Mouse (Mus musculus): Measurements from ENCODE around the gene Taar6. TPM values are rescaled to one million over a fixed set of nuclear protein-coding genes. Genes with fewer than 3 reads are reported as not detected.

Taar6 gene
- polyA plus RNA-seq (2016; fragmentation: Nextera tagmentation; extraction: Ambion mirVana): not detected in 2 replicates

- Histone ChIP-seq H3K9me3 (replicated peaks) (0 out of 2 replicates have a peak, but pooled peaks cover 3% of the 10 kb centered on the region), H3K9ac (no peak within 1 kb of the TSS)
- WGBS: 68% methylated on average over 8 of the region's 8 CpGs
Observed at GRCm38 (mm10) chr10:23985546-23985945, at the start of gene Taar6. TSS of gene Taar6 (minus strand) at chr10:23985646.

DNA sequence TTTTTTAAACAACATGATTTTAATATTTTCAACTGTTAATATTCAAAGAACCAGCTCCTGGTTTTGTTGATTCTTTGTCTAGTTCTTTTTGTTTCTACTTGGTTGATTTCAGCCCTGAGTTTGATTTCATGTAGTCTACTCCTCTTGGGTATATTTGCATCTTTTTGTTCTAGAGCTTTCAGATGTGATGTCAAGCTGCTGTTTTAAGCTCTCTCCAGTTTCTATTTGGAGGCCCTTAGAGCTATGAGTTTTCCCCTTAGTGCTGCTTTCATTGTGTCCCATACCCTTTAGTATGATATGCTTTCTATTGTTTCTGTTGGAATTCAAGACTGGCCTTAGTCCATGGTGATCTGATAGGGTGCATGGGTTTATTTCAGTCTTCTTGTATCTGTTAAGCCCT lies 45.9 kb upstream of the Taar6 start:
- Histone ChIP-seq H3K9me3 (replicated peaks) (no peaks in the 10 kb centered on the region), H3K27ac (ENCODE audit: poor library complexity, severe bottlenecking) (no peak overlapping the region), H3K27me3 (replicated peaks) (no peaks in the 10 kb centered on the region), H3K9ac (no peak overlapping the region), H3K36me3 (no peaks in the 10 kb centered on the region), H3K4me1 (replicated peaks) (no peaks in the 10 kb centered on the region), H3K4me2 (no peak overlapping the region), H3K4me3 (no peak overlapping the region)
- ATAC-seq (ENCODE audit: insufficient number of reproducible peaks, low FRiP score): no peak

More at GRCm38 (mm10) chr10:23985546-23985945, at the start of gene Taar6:
- Histone ChIP-seq H3K27me3 (replicated peaks) (no peaks in the 10 kb centered on the region), H3K36me3 (no peaks in the 10 kb centered on the region), H3K4me3 (no peak within 1 kb of the TSS), H3K27ac (ENCODE audit: poor library complexity, severe bottlenecking) (no peak within 1 kb of the TSS), H3K4me1 (replicated peaks) (no peaks in the 10 kb centered on the region), H3K4me2 (no peak within 1 kb of the TSS)
- ATAC-seq (ENCODE audit: insufficient number of reproducible peaks, low FRiP score): no peak

DNA sequence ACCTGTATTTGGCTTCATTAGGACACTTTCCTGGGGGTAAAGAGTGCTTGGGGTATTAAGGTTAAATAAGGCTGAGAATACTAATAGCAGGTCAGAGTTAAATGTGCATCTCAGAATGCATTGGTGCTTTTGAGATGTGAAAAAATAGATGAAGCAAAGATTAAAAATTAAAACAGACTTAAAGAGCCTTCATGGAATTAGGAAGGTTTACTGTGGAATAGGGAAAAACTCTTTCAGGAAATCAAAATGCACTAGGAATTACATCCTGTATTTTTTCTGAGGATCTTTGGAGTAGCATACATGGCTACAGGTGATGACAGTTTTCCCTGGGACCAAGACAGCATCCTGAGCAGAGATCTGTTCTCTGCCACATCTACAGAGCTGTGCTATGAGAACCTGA lies 41.5 kb upstream of the Taar6 start, which contains the start of gene Taar7d:
Gene Taar7d (plus strand): TSS at position 301 of the 400 bp plus-strand sequence.
- H3K9me3 ChIP-seq (replicated peaks): no peaks in the 10 kb centered on the region
- H3K27ac ChIP-seq (ENCODE audit: poor library complexity, severe bottlenecking): no peak within 1 kb of the TSS
- no peak for ATAC-seq (ENCODE audit: insufficient number of reproducible peaks, low FRiP score)
- H3K4me2 ChIP-seq: no peak within 1 kb of the TSS
- no peak within 1 kb of the TSS for H3K4me3 ChIP-seq
- H3K27me3 ChIP-seq (replicated peaks): no peaks in the 10 kb centered on the region
- H3K9ac ChIP-seq: no peak within 1 kb of the TSS
- H3K36me3 ChIP-seq: no peaks in the 10 kb centered on the region
- no peaks in the 10 kb centered on the region for H3K4me1 ChIP-seq (replicated peaks)

GRCm38 (mm10) chr10:24008143-24008542 lies 22.7 kb upstream of the Taar6 start:
- no peak for ATAC-seq (ENCODE audit: insufficient number of reproducible peaks, low FRiP score)
- H3K4me1 ChIP-seq (replicated peaks): no peaks in the 10 kb centered on the region
- H3K9ac ChIP-seq: no peak overlapping the region
- WGBS: 71% methylated on average over 1 of the region's 1 CpGs
- no peaks in the 10 kb centered on the region for H3K36me3 ChIP-seq
- H3K27ac ChIP-seq (ENCODE audit: poor library complexity, severe bottlenecking): no peak overlapping the region
- no peaks in the 10 kb centered on the region for H3K9me3 ChIP-seq (replicated peaks)
- H3K27me3 ChIP-seq (replicated peaks): no peaks in the 10 kb centered on the region
- H3K4me2 ChIP-seq: no peak overlapping the region
- H3K4me3 ChIP-seq: no peak overlapping the region

- no peak overlapping the region for H3K27ac ChIP-seq (ENCODE audit: poor library complexity, severe bottlenecking)
- no peak for ATAC-seq (ENCODE audit: insufficient number of reproducible peaks, low FRiP score)
- H3K4me2 ChIP-seq: no peak overlapping the region
- no peak overlapping the region for H3K4me3 ChIP-seq
- H3K9me3 ChIP-seq (replicated peaks): no peaks in the 10 kb centered on the region
- H3K27me3 ChIP-seq (replicated peaks): no peaks in the 10 kb centered on the region
- H3K4me1 ChIP-seq (replicated peaks): no peaks in the 10 kb centered on the region
- no peak overlapping the region for H3K9ac ChIP-seq
- no peaks in the 10 kb centered on the region for H3K36me3 ChIP-seq
- 36% methylated on average over 2 of the region's 2 CpGs for WGBS
Observed at GRCm38 (mm10) chr10:24007034-24007433, 21.6 kb upstream of the Taar6 start.

GRCm38 (mm10) chr10:24006442-24006841 lies 21.0 kb upstream of the Taar6 start:
- no peak overlapping the region for H3K27ac ChIP-seq (ENCODE audit: poor library complexity, severe bottlenecking)
- no peak overlapping the region for H3K4me2 ChIP-seq
- no peaks in the 10 kb centered on the region for H3K36me3 ChIP-seq
- no peaks in the 10 kb centered on the region for H3K27me3 ChIP-seq (replicated peaks)
- H3K4me3 ChIP-seq: no peak overlapping the region
- no peak overlapping the region for H3K9ac ChIP-seq
- no peaks in the 10 kb centered on the region for H3K4me1 ChIP-seq (replicated peaks)
- no peak for ATAC-seq (ENCODE audit: insufficient number of reproducible peaks, low FRiP score)
- WGBS: 63% methylated on average over 1 of the region's 1 CpGs
- H3K9me3 ChIP-seq (replicated peaks): no peaks in the 10 kb centered on the region

- Histone ChIP-seq H3K9ac (no peak within 1 kb of the TSS), H3K9me3 (replicated peaks) (no peaks in the 10 kb centered on the region), H3K36me3 (no peaks in the 10 kb centered on the region), H3K4me2 (no peak within 1 kb of the TSS), H3K27me3 (replicated peaks) (no peaks in the 10 kb centered on the region), H3K4me1 (replicated peaks) (no peaks in the 10 kb centered on the region), H3K4me3 (no peak within 1 kb of the TSS), H3K27ac (ENCODE audit: poor library complexity, severe bottlenecking) (no peak within 1 kb of the TSS)
- ATAC-seq (ENCODE audit: insufficient number of reproducible peaks, low FRiP score): no peak
- 84% methylated on average over 1 of the region's 1 CpGs for WGBS
Observed at GRCm38 (mm10) chr10:23999639-24000038, 14.2 kb upstream of the Taar6 start, which contains the start of gene Taar7b. TSS of gene Taar7b (plus strand) at chr10:23999939.

GRCm38 (mm10) chr10:23993381-23993780 lies 7.9 kb upstream of the Taar6 start, which contains the start of gene Taar7a:
TSS of gene Taar7a (minus strand) at chr10:23993481.
- 85% methylated on average over 3 of the region's 3 CpGs for WGBS
- no peak for ATAC-seq (ENCODE audit: insufficient number of reproducible peaks, low FRiP score)

DNA sequence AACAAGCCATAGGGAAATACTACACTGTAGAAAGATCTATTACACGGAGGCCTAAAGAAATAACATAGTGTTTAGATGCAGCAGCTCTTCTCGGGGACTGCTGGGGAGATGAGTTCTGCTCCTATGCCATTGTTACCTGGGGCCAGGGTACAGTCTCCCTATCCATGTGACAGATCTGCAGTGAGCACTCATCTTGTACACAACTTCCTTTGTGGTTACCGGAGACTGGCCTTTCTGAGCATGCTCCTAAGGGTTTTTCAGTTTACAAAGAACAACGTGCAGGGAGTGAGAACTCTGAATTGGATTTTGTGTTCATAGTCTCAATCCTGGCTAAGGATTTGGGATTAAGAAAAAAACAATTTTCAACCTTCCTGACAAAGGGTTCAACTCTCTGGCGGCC lies 973 bp upstream of the Taar6 start:
- H3K9me3 ChIP-seq (replicated peaks): 0 out of 2 replicates have a peak, but pooled peaks cover 3% of the 10 kb centered on the region
- H3K4me3 ChIP-seq: no peak overlapping the region
- ATAC-seq (ENCODE audit: insufficient number of reproducible peaks, low FRiP score): no peak
- 73% methylated on average over 5 of the region's 5 CpGs for WGBS
- H3K4me1 ChIP-seq (replicated peaks): no peaks in the 10 kb centered on the region
- H3K27me3 ChIP-seq (replicated peaks): no peaks in the 10 kb centered on the region
- no peak overlapping the region for H3K9ac ChIP-seq
- H3K36me3 ChIP-seq: no peaks in the 10 kb centered on the region
- no peak overlapping the region for H3K4me2 ChIP-seq
- H3K27ac ChIP-seq (ENCODE audit: poor library complexity, severe bottlenecking): no peak overlapping the region

More at GRCm38 (mm10) chr10:23993381-23993780, 7.9 kb upstream of the Taar6 start, which contains the start of gene Taar7a:
- Histone ChIP-seq H3K27me3 (replicated peaks) (no peaks in the 10 kb centered on the region), H3K9me3 (replicated peaks) (0 out of 2 replicates have a peak, but pooled peaks cover 2% of the 10 kb centered on the region), H3K27ac (ENCODE audit: poor library complexity, severe bottlenecking) (no peak within 1 kb of the TSS), H3K36me3 (no peaks in the 10 kb centered on the region), H3K4me3 (no peak within 1 kb of the TSS), H3K4me2 (no peak within 1 kb of the TSS), H3K4me1 (replicated peaks) (no peaks in the 10 kb centered on the region), H3K9ac (no peak within 1 kb of the TSS)

GRCm38 (mm10) chr10:23978901-23979705 lies 6.3 kb downstream of the Taar6 start:
- Histone ChIP-seq H3K4me1 (replicated peaks) (no peaks in the 10 kb centered on the region), H3K9me3 (replicated peaks) (no peaks in the 10 kb centered on the region), H3K27me3 (replicated peaks) (no peaks in the 10 kb centered on the region), H3K27ac (ENCODE audit: poor library complexity, severe bottlenecking) (no peak overlapping the region), H3K9ac (no peak overlapping the region), H3K4me3 (no peak overlapping the region), H3K36me3 (no peaks in the 10 kb centered on the region), H3K4me2 (no peak overlapping the region)
- peak; percentile 61 for ATAC-seq (ENCODE audit: insufficient number of reproducible peaks, low FRiP score)
- WGBS: 42% methylated on average over 16 of the region's 16 CpGs

- Histone ChIP-seq H3K4me1 (replicated peaks) (no peaks in the 10 kb centered on the region), H3K27me3 (replicated peaks) (no peaks in the 10 kb centered on the region), H3K4me3 (no peak overlapping the region), H3K9ac (no peak overlapping the region), H3K27ac (ENCODE audit: poor library complexity, severe bottlenecking) (no peak overlapping the region), H3K9me3 (replicated peaks) (no peaks in the 10 kb centered on the region), H3K4me2 (no peak overlapping the region), H3K36me3 (no peaks in the 10 kb centered on the region)
- no peak for ATAC-seq (ENCODE audit: insufficient number of reproducible peaks, low FRiP score)
- WGBS: 54% methylated on average over 4 of the region's 4 CpGs
Observed at GRCm38 (mm10) chr10:23977958-23978357, 7.5 kb downstream of the Taar6 start.

All from heart, embryonic 12.5 days (tissue).